Mouse (Mus musculus) kidney, adult 9 months (tissue): ENCODE measurements around the gene Ccdc144b.
A peak's percentile ranks its signal among the peaks of the same experiment; 100 is the strongest.

ENCODE experiments used
- DNase-seq: peaks from one replicate; pipeline ENCODE4 v3.0.0; 2022

Gene Ccdc144b

GRCm38 (mm10) chr3:36025732-36026131 lies 27.6 kb downstream of the Ccdc144b start:
- no peak for DNase-seq

DNA sequence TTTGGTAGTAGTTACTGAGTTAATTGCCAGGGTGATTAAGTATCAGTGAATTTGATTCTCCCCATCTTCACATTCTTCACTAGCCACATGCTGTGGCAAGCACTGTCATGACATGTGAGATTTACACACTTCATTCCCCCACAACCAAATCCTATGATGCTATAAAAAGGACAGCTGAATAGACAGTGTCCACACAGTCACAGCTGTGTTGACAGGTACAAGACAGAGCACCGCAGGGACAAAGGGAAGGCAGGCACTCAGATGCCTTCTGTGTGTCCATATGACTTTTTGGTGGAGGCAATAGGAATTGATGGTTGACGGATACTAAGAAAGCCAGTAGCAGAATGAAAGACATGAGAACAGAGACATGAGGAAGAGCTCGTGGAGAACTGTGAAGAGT lies 42.1 kb downstream of the Ccdc144b start:
- DNase-seq = no peak

DNA sequence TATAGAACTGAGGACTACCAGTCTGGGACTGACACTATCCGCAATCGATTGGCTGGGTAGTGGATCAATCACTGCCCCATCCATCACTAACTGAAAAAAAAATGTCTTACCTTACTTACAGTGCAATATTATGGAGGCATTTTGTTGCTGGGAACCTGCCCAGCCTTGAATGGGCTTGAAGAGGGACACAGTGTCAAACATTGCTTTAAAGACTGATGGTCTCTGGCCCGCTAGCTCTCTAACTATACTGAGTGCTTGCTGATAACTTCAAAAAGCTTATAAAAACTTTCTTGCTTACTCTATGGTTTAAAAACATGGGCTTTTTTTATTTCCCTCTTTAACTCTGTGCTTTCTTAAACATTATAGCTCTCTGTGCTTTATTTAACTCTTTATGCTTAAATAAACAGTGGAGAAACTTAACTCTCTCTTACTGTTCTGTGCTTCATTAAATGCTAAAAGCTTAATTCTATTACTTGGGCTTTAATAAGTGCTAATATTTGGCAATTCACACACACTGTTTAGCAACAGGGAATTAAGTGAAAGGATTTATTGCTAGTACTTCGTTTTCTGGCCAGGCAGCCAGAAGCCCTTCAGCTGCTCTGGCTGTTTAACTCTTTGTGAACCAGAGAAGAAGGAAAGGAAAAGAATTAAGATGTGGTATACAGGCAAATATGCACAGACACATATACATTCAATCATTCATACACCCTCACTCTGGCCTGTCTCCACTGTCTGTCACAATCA lies 44.8 kb downstream of the Ccdc144b start:
- DNase-seq = no peak

GRCm38 (mm10) chr3:36004028-36004895 lies 49.1 kb downstream of the Ccdc144b start:
- no peak for DNase-seq

DNA sequence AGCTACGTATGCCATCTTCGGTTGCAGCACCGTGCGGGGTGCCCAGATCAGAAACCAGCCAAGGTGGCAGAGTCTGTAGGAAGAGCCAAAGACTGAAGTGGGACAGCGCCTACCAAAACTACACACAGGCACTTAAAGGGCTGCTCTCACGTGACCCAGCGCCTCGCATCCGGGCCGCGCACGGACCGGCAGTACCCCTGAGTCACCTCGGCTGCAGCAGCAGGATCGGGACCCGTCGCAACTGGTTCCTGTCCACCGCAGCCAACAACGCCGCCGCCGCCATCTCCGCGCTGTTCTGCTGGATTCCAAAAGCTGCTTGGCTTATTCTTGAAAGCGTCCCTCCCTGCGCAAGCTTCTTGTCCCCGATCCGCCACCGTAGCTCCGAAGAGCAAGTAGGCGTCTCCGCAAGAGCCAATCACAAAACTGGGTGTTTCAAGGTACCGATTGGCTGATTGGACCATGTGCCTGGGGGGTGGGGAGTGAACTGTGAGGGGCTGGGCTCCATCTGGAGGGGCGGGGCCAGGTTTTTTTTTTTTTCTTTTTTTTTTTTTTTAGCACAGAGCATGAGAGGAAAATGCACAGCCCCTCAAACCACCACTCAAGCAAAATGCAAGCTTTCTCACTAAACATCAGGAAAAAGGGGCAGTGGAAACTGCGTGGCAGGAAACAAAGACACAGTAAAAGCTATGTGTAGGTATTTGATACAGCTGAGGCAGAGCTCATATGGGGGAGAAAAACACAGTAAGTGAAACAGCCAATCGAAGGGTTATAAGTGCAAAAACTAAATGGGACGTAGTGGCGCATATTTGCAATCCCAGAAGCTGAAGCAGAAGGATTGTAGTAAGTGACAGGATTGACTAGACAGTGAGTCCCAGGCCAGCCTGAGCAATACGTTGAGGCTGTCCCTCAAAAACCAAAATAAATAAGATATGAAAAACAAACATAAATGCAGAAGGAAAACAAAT lies 52.8 kb downstream of the Ccdc144b start, which contains the start of gene Mccc1:
Gene Mccc1 (minus strand): TSS at position 404 of the 965 bp plus-strand sequence.
- DNase-seq = peak; percentile 97

GRCm38 (mm10) chr3:35994552-35995531 lies 58.5 kb downstream of the Ccdc144b start:
- no peak for DNase-seq

- no peak for DNase-seq
These were observed 62.6 kb downstream of the Ccdc144b start for GRCm38 (mm10) chr3:35990715-35991114.

GRCm38 (mm10) chr3:35988031-35988430 lies 65.3 kb downstream of the Ccdc144b start:
- no peak for DNase-seq

DNA sequence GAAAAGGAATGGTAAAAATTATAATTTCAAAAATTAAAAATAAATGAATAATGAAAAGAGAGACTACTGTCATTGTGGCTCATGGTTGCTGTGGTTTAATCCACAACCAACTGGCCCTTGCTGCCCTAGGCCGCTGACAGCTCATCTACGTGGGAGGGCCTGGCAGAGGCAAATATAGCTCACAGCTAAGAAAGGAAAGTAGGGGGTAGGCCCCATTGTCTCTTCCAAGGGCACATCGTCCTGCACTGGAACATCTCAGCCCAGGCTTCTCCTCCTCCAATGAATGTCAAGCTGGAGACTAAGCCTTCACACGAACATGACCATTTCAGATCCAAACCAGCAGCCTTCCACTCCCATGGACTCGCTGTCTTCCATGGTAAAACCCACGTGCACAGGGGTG lies 67.1 kb downstream of the Ccdc144b start:
- DNase-seq = no peak

GRCm38 (mm10) chr3:35973551-35973950 lies 79.8 kb downstream of the Ccdc144b start:
- peak; percentile 59 for DNase-seq

DNA sequence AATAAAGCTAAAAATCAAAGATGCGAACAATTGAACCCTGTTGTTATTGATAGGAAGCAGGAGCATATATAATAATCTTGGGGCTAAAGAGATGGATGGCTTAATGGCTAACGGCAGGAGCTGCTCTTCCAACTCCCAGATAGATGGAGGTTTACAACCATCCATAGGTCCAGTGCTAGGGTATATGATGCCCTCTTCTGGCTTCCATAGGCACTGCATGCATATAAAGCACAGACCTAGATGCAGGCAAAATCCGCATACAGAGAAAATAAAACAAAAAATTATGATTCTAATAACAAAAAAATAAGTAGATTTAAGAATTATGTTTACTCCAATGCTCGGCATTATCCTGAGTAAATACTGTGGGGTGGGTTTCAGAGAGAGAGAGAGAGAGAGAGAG lies 80.4 kb downstream of the Ccdc144b start:
- no peak for DNase-seq

GRCm38 (mm10) chr3:35971149-35971548 lies 82.2 kb downstream of the Ccdc144b start:
- DNase-seq = no peak

DNA sequence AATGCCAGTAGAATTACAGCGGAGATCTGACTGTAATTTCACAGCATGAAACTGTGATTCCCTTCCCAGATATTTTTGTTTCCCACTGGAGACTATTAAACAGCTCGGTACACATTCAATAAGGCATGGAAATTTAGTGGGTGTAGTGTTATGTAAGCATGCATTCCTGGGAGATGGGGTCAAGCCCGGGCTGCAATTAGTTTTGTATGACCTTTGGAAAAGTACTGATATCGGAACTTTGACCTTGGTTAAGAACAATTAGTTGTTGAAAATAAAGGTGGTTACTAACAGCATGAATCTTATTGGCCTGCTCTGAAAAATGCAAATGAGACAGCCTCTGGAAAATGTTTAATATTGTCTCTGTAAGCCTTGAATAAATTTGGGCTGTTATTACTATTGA lies 82.9 kb downstream of the Ccdc144b start:
- peak; percentile 82 for DNase-seq

GRCm38 (mm10) chr3:35967366-35967921 lies 85.9 kb downstream of the Ccdc144b start:
- DNase-seq = no peak

DNA sequence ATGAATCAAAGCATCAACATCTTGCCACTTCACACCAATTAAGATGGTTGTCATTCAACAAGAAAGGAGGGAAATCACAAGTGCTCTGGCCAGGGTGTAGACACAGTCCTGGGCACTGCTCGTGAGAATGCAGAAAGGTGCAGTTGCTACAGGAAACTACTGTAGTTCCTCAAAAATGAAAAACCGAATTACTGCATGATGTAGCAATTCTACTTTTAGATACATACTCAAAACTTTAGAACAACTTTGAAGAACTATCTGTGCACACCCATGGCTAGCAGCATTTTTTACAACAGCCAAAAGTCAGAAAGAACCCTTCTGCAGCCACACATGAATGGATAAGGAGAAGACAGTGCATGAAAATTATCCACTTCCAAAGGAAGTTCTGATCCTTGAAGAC lies 86.9 kb downstream of the Ccdc144b start:
- no peak for DNase-seq

- DNase-seq = no peak
These were observed 88.4 kb downstream of the Ccdc144b start for GRCm38 (mm10) chr3:35964928-35965327.

- no peak for DNase-seq
These were observed 89.4 kb downstream of the Ccdc144b start for GRCm38 (mm10) chr3:35963921-35964320.

GRCm38 (mm10) chr3:35963401-35963800 lies 89.9 kb downstream of the Ccdc144b start:
- DNase-seq = no peak

DNA sequence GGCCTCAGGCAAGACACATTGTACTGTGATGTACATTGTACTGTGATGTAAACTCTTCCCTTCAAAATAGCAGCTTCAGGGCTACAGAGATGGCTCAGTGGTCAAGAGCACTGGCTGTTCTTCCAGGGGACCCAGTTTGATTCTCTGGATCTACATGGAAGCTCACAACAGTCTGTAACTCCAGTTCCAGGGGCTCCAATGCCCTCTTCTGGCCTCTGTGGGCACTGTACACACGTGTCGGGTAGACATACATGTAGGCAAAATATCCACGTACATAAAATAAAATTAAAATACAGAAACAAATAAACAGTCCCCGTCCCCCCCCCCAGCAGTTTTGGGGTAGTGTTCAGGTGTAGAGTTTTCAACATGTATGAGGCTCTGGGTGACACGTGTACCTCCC lies 90.4 kb downstream of the Ccdc144b start:
- DNase-seq = no peak
